Mouse (Mus musculus) stomach, embryonic 14.5 days (tissue): ENCODE results near the gene Ttc12. TPM values are rescaled to one million over a fixed set of nuclear protein-coding genes. Genes with fewer than 3 reads are reported as not detected.

Experiments used
- ATAC-seq: fragments of 200-750 bp; cut with Nextera tagmentation; 2 replicates; pipeline ENCODE4 v1.8.0; 2017; ENCODE audit warnings: low read depth, moderate TSS enrichment; ENCODE audit not compliant: insufficient number of reproducible peaks, insufficient read depth, low FRiP score
- H3K27ac ChIP-seq: fragments of 300-500 bp; sonication (generic); 2 replicates; pipeline ENCODE4 v1.5.1; 2014; ENCODE audit warnings: mild to moderate bottlenecking, low read length, moderate library complexity, mixed read lengths
- H3K27me3 ChIP-seq: fragments of 300-500 bp; sonication (generic); 2 replicates; pipeline ENCODE4 v1.6.1; 2014; ENCODE audit warnings: low read length, control low read depth, mixed read lengths; ENCODE audit not compliant: control insufficient read depth, insufficient read depth
- H3K36me3 ChIP-seq: fragments of 300-500 bp; sonication (generic); 2 replicates; pipeline ENCODE4 v1.6.1; 2014; ENCODE audit warnings: mild to moderate bottlenecking, control low read depth, low read length, moderate library complexity, mixed read lengths; ENCODE audit not compliant: control insufficient read depth, insufficient read depth
- H3K4me1 ChIP-seq: fragments of 300-500 bp; sonication (generic); 2 replicates; pipeline ENCODE4 v1.6.1; 2014; ENCODE audit warnings: low read length, control low read depth, mixed read lengths; ENCODE audit not compliant: control insufficient read depth, insufficient read depth
- H3K4me2 ChIP-seq: fragments of 300-500 bp; sonication (generic); replicated peaks from 2 replicates; pipeline ENCODE4 v1.6.1; 2014; ENCODE audit warnings: low read depth, low read length, control low read depth
- H3K4me3 ChIP-seq: fragments of 300-500 bp; sonication (generic); 2 replicates; pipeline ENCODE4 v1.5.1; 2014; ENCODE audit warnings: low read depth, low read length, control low read depth
- H3K9ac ChIP-seq: fragments of 300-500 bp; sonication (generic); replicated peaks from 2 replicates; pipeline ENCODE4 v1.6.1; 2014; ENCODE audit warnings: low read depth, mild to moderate bottlenecking, control low read depth, low read length, moderate library complexity, mixed read lengths
- H3K9me3 ChIP-seq: fragments of 300-500 bp; sonication (generic); 2 replicates; pipeline ENCODE4 v1.6.1; 2016; ENCODE audit warnings: low read depth, low read length, control low read depth; ENCODE audit not compliant: control insufficient read depth
- WGBS: fragments of 180-500 bp; shearing (Covaris S2); extraction: QIAGEN DNeasy Blood & Tissue Kit; methylation state at CpG from one replicate; pipeline ENCODE4 v1.1.7; 2014; 5-methylcytosine and 5-hydroxymethylcytosine counted together
- polyA plus RNA-seq: library from polyadenylated mRNA; unstranded; fragments of >200 nt; fragmentation: Nextera tagmentation; extraction: Ambion mirVana; gene quantifications from 2 replicates; pipeline ENCODE4 v1.2.1, GENCODE M21; 2014

The Ttc12 gene
- polyA plus RNA-seq, 1 experiment from 2014 or later = 2.0 TPM

GRCm38 (mm10) chr9:49403711-49404110, 82.3 kb downstream of the Ttc12 start:
- H3K27me3 ChIP-seq = no peaks in the 10 kb centered on the region
- H3K4me1 ChIP-seq = no peaks in the 10 kb centered on the region
- H3K4me3 ChIP-seq = no peak overlapping the region
- H3K4me2 ChIP-seq = no peak overlapping the region
- no peak for ATAC-seq
- H3K9ac ChIP-seq = no peak overlapping the region
- no peak overlapping the region for H3K27ac ChIP-seq
- H3K36me3 ChIP-seq = no peaks in the 10 kb centered on the region
- no peaks in the 10 kb centered on the region for H3K9me3 ChIP-seq
- 68% methylated on average over 2 of the region's 2 CpGs for WGBS

GRCm38 (mm10) chr9:49396006-49396405, 90.0 kb downstream of the Ttc12 start:
- no peak overlapping the region for H3K4me3 ChIP-seq
- no peaks in the 10 kb centered on the region for H3K36me3 ChIP-seq
- ATAC-seq = no peak
- no peak overlapping the region for H3K9ac ChIP-seq
- H3K27me3 ChIP-seq = no peaks in the 10 kb centered on the region
- no peaks in the 10 kb centered on the region for H3K9me3 ChIP-seq
- H3K27ac ChIP-seq = no peak overlapping the region
- no peak overlapping the region for H3K4me2 ChIP-seq
- no peaks in the 10 kb centered on the region for H3K4me1 ChIP-seq

- Histone ChIP-seq H3K4me3 (no peak overlapping the region), H3K36me3 (no peaks in the 10 kb centered on the region), H3K4me1 (no peaks in the 10 kb centered on the region), H3K9ac (no peak overlapping the region), H3K27ac (no peak overlapping the region), H3K9me3 (no peaks in the 10 kb centered on the region), H3K4me2 (no peak overlapping the region), H3K27me3 (no peaks in the 10 kb centered on the region)
- 47% methylated on average over 2 of the region's 2 CpGs for WGBS
- no peak for ATAC-seq
Measured at GRCm38 (mm10) chr9:49392242-49392641, 93.8 kb downstream of the Ttc12 start.

Other genes starting within 250 kb of the Ttc12 start
- not detected in 2 replicates for gene Gm4894, start 235.7 kb downstream of the Ttc12 start, polyA plus RNA-seq
- gene Drd2, start 145.6 kb downstream of the Ttc12 start, polyA plus RNA-seq = 0.15 TPM in 1 of 2 replicates, not detected in the other
- 0.09 TPM in 1 of 2 replicates, not detected in the other for gene Ankk1, start 59.2 kb downstream of the Ttc12 start, polyA plus RNA-seq